Mouse (Mus musculus): Measurements from ENCODE around the gene Btbd17.

Gene Btbd17

GRCm38 (mm10) chr11:114795848-114796322 lies at the start of gene Btbd17:
Gene Btbd17, minus strand, starts transcription at chr11:114795945.
- DNase-seq (ENCODE audit: extremely low read depth, low read depth, low spot score), result no peak

GRCm38 (mm10) chr11:114844464-114845220 lies 48.9 kb upstream of the Btbd17 start:
- no peak for DNase-seq (ENCODE audit: extremely low read depth, low read depth, low spot score)

GRCm38 (mm10) chr11:114843818-114844463 lies 48.2 kb upstream of the Btbd17 start:
- DNase-seq (ENCODE audit: extremely low read depth, low read depth, low spot score), result no peak

- no peak for DNase-seq (ENCODE audit: extremely low read depth, low read depth, low spot score)
Observed at GRCm38 (mm10) chr11:114833166-114833565, 37.4 kb upstream of the Btbd17 start.

- DNase-seq (ENCODE audit: extremely low read depth, low read depth, low spot score), result no peak
Observed at GRCm38 (mm10) chr11:114830433-114830773, 34.7 kb upstream of the Btbd17 start.

- DNase-seq (ENCODE audit: extremely low read depth, low read depth, low spot score), result no peak
Observed at GRCm38 (mm10) chr11:114829499-114830432, 34.0 kb upstream of the Btbd17 start.

- DNase-seq (ENCODE audit: extremely low read depth, low read depth, low spot score), result no peak
Observed at GRCm38 (mm10) chr11:114826686-114827085, 30.9 kb upstream of the Btbd17 start.

- DNase-seq (ENCODE audit: extremely low read depth, low read depth, low spot score), result no peak
Observed at GRCm38 (mm10) chr11:114823199-114823725, 27.5 kb upstream of the Btbd17 start.

GRCm38 (mm10) chr11:114822727-114823126 lies 27.0 kb upstream of the Btbd17 start:
- DNase-seq (ENCODE audit: extremely low read depth, low read depth, low spot score), result no peak

- DNase-seq (ENCODE audit: extremely low read depth, low read depth, low spot score), result no peak
Observed at GRCm38 (mm10) chr11:114821325-114821724, 25.6 kb upstream of the Btbd17 start.

GRCm38 (mm10) chr11:114820444-114820843 lies 24.7 kb upstream of the Btbd17 start:
- DNase-seq (ENCODE audit: extremely low read depth, low read depth, low spot score), result no peak

GRCm38 (mm10) chr11:114819110-114819509 lies 23.4 kb upstream of the Btbd17 start:
- DNase-seq (ENCODE audit: extremely low read depth, low read depth, low spot score), result no peak

- DNase-seq (ENCODE audit: extremely low read depth, low read depth, low spot score), result no peak
Observed at GRCm38 (mm10) chr11:114818185-114818584, 22.4 kb upstream of the Btbd17 start.

GRCm38 (mm10) chr11:114816934-114817333 lies 21.2 kb upstream of the Btbd17 start:
- DNase-seq (ENCODE audit: extremely low read depth, low read depth, low spot score), result no peak

GRCm38 (mm10) chr11:114814873-114815592 lies 19.3 kb upstream of the Btbd17 start:
- DNase-seq (ENCODE audit: extremely low read depth, low read depth, low spot score), result no peak

- DNase-seq (ENCODE audit: extremely low read depth, low read depth, low spot score), result no peak
Observed at GRCm38 (mm10) chr11:114812731-114813240, 17.0 kb upstream of the Btbd17 start.

GRCm38 (mm10) chr11:114810344-114810743 lies 14.6 kb upstream of the Btbd17 start:
- DNase-seq (ENCODE audit: extremely low read depth, low read depth, low spot score), result no peak

GRCm38 (mm10) chr11:114809371-114809770 lies 13.6 kb upstream of the Btbd17 start:
- DNase-seq (ENCODE audit: extremely low read depth, low read depth, low spot score), result no peak

GRCm38 (mm10) chr11:114807686-114808427 lies 12.1 kb upstream of the Btbd17 start:
- DNase-seq (ENCODE audit: extremely low read depth, low read depth, low spot score), result peak; percentile 21
